Mouse (Mus musculus) forebrain, postnatal 0 days (tissue): ENCODE measurements around the gene Efcab8. TPM values are rescaled to one million over a fixed set of nuclear protein-coding genes. Genes with fewer than 3 reads are reported as not detected.

Experiments
- ATAC-seq: fragments of 200-750 bp; cut with Nextera tagmentation; 2 replicates; pipeline ENCODE4 v1.8.0; 2017; ENCODE audit warnings: mild to moderate bottlenecking, moderate library complexity
- DNase-seq: peaks from one replicate; pipeline ENCODE4 v3.0.0-alpha.2; 2015
- H3K27ac ChIP-seq: fragments of 300-500 bp; sonication (generic); 2 replicates; pipeline ENCODE4 v1.5.1; 2014; ENCODE audit warnings: low read depth, mild to moderate bottlenecking, antibody characterized with exemption, low read length, moderate library complexity, mixed read lengths
- H3K27me3 ChIP-seq: fragments of 300-500 bp; sonication (generic); 2 replicates; pipeline ENCODE4 v1.6.1; 2014; ENCODE audit warnings: mild to moderate bottlenecking, low read length, mixed read lengths; ENCODE audit not compliant: insufficient read depth
- H3K36me3 ChIP-seq: fragments of 300-500 bp; sonication (generic); 2 replicates; pipeline ENCODE4 v1.6.1; 2014; ENCODE audit warnings: mild to moderate bottlenecking, moderate library complexity; ENCODE audit not compliant: insufficient read depth
- H3K4me1 ChIP-seq: fragments of 300-500 bp; sonication (generic); 2 replicates; pipeline ENCODE4 v1.6.1; 2014; ENCODE audit warnings: antibody characterized with exemption; ENCODE audit not compliant: insufficient read depth
- H3K4me2 ChIP-seq: fragments of 300-500 bp; sonication (generic); 2 replicates; pipeline ENCODE4 v1.6.1; 2014; ENCODE audit warnings: low read depth, mild to moderate bottlenecking, moderate library complexity
- H3K4me3 ChIP-seq: fragments of 300-500 bp; sonication (generic); 2 replicates; pipeline ENCODE4 v1.5.1; 2014; ENCODE audit warnings: low read depth, low read length, mixed read lengths
- H3K9ac ChIP-seq: fragments of 300-500 bp; sonication (generic); 2 replicates; pipeline ENCODE4 v1.6.1; 2014; ENCODE audit warnings: mild to moderate bottlenecking
- H3K9me3 ChIP-seq: fragments of 300-500 bp; sonication (generic); 2 replicates; pipeline ENCODE4 v1.6.1; 2016; ENCODE audit warnings: low read length
- CTCF ChIP-seq: sonication (generic); IDR thresholded peaks from 2 replicates; pipeline ENCODE4 v1.5.1; 2016; ENCODE audit warnings: antibody characterized with exemption, control low read depth, low read depth
- WGBS: fragments of 180-500 bp; shearing (Covaris S2); extraction: QIAGEN DNeasy Blood & Tissue Kit; methylation state at CpG from one replicate; pipeline ENCODE4 v1.1.7; 2014; 5-methylcytosine and 5-hydroxymethylcytosine counted together
- polyA plus RNA-seq: library from polyadenylated mRNA; unstranded; fragments of >200 nt; fragmentation: Nextera tagmentation; extraction: Ambion mirVana; gene quantifications from 2 replicates; pipeline ENCODE4 v1.2.1, GENCODE M21; 2015
- total RNA-seq: library from RNA; depleted of rRNA; stranded (reverse); fragments of >200 nt; gene quantifications from 2 replicates; pipeline ENCODE4 v1.2.3, GENCODE M21; 2014

Gene Efcab8
- total and polyA plus RNA-seq, 2 experiments from 2014 or later, result 0.05 TPM; not detected in 1

DNA sequence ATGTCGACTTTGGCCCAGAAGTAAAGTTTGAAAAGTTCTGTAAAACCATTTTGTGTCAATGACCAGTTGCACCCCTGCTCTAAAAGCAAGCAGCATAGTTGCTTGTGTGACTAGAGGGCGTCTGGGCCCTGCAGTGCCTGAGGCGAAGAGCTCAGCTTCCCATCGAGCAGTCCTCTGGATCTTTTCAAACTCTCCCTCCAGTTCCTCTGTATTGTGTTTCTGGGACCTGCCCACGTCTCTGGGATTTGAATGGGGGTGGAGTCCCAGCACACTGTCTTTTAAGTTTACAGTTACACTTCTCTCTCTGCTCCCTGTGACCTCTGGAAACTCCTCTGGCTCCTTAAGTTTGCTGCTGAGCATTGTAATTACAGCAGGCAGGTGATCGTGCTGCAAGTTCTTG lies 12.2 kb upstream of the Efcab8 start:
- H3K4me2 ChIP-seq, result no peak overlapping the region
- TF ChIP-seq CTCF, result no peak
- no peaks in the 10 kb centered on the region for H3K9me3 ChIP-seq
- H3K27me3 ChIP-seq, result no peaks in the 10 kb centered on the region
- 48% methylated on average over 6 of the region's 6 CpGs for WGBS
- H3K9ac ChIP-seq, result no peak overlapping the region
- H3K4me3 ChIP-seq, result no peak overlapping the region
- no peak for DNase-seq
- H3K4me1 ChIP-seq, result no peaks in the 10 kb centered on the region
- H3K27ac ChIP-seq, result no peak overlapping the region
- no peak for ATAC-seq
- peaks cover 49% of the 10 kb centered on the region for H3K36me3 ChIP-seq

DNA sequence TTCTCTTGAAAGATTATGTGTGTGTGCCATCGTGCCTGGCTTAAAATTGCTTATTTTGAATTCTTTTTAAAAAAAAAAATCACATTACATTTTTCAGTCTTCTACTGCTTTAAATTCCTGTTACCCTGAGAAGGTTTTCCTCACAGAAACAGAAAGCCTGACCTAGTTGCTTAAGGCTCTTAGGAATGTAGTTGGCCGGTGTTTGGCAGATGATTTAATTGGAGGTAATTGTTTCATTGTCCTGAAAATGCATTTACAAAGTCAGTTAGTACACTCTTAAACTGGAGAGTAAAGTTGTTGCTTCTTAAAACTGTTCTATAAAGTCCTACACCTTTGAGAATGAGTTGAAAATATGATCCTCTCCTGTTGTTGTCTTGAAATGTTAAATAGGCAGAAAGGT lies 10.8 kb upstream of the Efcab8 start:
- Histone ChIP-seq H3K9me3 (no peaks in the 10 kb centered on the region), H3K27me3 (no peaks in the 10 kb centered on the region), H3K4me1 (no peaks in the 10 kb centered on the region), H3K27ac (no peak overlapping the region), H3K9ac (no peak overlapping the region), H3K36me3 (peaks cover 50% of the 10 kb centered on the region), H3K4me3 (no peak overlapping the region), H3K4me2 (no peak overlapping the region)
- 76% methylated on average over 2 of the region's 2 CpGs for WGBS
- TF ChIP-seq CTCF, result no peak
- no peak for DNase-seq
- no peak for ATAC-seq

DNA sequence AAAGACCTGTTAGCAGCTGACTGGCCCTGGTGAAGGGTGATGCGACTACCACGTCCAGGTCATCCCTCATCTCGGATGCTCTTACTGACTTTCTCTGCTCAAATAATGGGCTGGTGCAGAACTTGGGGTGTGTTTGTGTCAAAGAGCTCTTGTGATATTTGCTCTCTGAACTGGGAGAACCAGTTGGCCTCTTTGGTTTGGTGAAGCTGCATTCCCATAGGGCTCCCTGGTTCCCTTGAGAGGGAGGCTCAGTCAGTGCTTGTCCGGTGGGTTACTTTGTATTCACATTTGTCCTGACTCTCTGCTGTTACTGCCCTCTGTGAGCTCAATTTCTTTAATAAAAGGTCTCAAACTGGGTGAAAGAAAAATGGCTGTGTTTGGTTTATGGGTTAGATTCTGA lies 6.8 kb upstream of the Efcab8 start:
- no peak overlapping the region for H3K27ac ChIP-seq
- no peak overlapping the region for H3K9ac ChIP-seq
- peaks cover 26% of the 10 kb centered on the region; the same call in 1 of the 2 replicates for H3K36me3 ChIP-seq
- ATAC-seq (no peak), DNase-seq (no peak)
- no peak for TF ChIP-seq CTCF
- 95% methylated on average over 4 of the region's 4 CpGs for WGBS
- H3K4me1 ChIP-seq, result no peaks in the 10 kb centered on the region
- H3K9me3 ChIP-seq, result no peaks in the 10 kb centered on the region
- no peak overlapping the region for H3K4me2 ChIP-seq
- H3K4me3 ChIP-seq, result no peak overlapping the region
- H3K27me3 ChIP-seq, result no peaks in the 10 kb centered on the region

DNA sequence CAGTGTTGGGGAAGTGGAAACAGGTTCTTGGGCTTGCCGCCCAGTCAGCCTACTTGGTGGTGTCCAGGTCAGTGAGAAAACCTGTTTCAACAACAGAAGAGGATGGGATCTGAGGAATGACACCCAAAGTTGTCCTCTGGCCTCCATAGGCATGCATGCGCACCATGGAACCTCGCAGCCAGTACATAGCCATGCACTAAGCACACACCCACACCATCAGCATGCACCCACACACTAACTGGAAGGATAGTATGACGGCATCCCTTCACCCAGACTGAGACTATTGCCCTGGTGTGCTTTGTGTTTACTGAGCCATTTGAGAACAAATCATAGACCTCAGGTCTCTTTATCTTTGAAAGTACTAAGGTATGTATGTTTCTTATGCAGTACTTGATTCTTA lies 4.3 kb upstream of the Efcab8 start:
- H3K27ac ChIP-seq, result no peak overlapping the region
- H3K27me3 ChIP-seq, result no peaks in the 10 kb centered on the region
- H3K36me3 ChIP-seq, result peaks cover 18% of the 10 kb centered on the region; the same call in 1 of the 2 replicates
- H3K4me3 ChIP-seq, result no peak overlapping the region
- H3K4me2 ChIP-seq, result no peak overlapping the region
- TF ChIP-seq CTCF, result no peak
- H3K4me1 ChIP-seq, result no peaks in the 10 kb centered on the region
- no peaks in the 10 kb centered on the region for H3K9me3 ChIP-seq
- ATAC-seq (no peak), DNase-seq (no peak)
- no peak overlapping the region for H3K9ac ChIP-seq
- 94% methylated on average over 4 of the region's 4 CpGs for WGBS

DNA sequence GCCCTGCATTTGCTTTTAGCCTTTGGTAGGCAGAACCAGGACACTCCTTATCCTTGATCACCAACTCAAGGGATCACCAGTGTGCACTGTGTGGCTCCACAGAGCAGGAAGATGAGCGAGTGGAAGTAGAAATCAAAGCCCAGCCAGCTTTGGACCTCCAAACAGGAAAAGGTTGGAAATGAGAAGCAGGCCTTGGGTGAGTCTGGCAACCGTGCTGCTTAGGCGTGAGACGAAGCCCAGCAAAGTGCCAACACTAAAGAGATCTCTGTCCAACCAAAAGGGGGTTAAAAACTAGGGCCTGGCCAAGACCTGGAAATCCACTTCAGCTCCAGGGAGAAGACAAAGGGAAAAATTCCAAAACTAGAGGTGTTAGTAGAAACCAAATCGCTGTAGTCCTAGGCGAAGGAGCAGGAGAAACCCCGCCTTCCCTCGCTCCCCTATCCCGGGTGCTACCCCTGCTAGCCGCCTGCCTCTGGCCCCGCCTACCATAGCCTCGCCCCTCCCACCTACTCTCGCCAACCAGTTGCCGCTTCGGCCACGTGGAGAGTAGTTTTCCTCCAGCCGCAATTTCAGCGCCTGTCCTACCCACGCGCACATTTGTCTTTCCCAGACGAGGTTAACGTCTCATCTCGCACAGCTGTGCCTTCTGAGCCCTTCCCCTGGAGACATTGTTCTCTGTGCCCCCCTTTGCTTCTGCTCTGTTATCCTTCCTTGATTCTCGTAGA lies 931 bp upstream of the Efcab8 start:
- WGBS, result 15% methylated on average over 24 of the region's 24 CpGs

DNA sequence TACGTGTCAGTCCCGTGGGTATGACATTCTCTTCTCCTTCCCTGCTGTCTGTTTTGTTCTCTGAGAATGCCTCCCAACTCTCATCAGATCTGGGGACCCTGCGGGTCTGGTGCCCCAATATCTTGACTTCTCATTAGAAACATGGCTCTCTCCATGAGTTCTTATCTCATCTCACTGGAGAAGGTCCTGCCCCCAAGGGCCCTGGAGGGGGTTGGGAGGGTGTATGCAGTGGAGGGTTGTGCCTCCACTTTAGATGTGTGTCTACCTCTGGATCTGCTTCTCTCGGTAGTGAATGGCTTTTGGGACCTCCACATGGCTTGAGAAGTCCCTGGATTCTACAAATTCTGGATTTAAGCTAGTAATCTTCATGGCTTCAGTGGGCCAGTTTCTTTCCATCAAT lies 1.4 kb downstream of the Efcab8 start:
- H3K9ac ChIP-seq, result no peak overlapping the region
- H3K27me3 ChIP-seq, result no peaks in the 10 kb centered on the region
- 91% methylated on average over 4 of the region's 4 CpGs for WGBS
- DNase-seq, result no peak
- no peak overlapping the region for H3K4me3 ChIP-seq
- TF ChIP-seq CTCF, result no peak
- ATAC-seq, result no peak
- no peaks in the 10 kb centered on the region for H3K36me3 ChIP-seq
- no peaks in the 10 kb centered on the region for H3K4me1 ChIP-seq
- no peak overlapping the region for H3K27ac ChIP-seq
- H3K4me2 ChIP-seq, result no peak overlapping the region
- H3K9me3 ChIP-seq, result no peaks in the 10 kb centered on the region

More for the DNA sequence above, 931 bp upstream of the Efcab8 start:
- peak; percentile 46 for DNase-seq
- Histone ChIP-seq H3K9ac (peak overlapping the region; percentile 31; the same call in 1 of the 2 replicates), H3K4me1 (no peaks in the 10 kb centered on the region), H3K27ac (no peak overlapping the region), H3K4me3 (peak overlapping the region; percentile 27), H3K9me3 (no peaks in the 10 kb centered on the region), H3K36me3 (peaks cover 4% of the 10 kb centered on the region; the same call in 1 of the 2 replicates), H3K4me2 (peak overlapping the region; percentile 48), H3K27me3 (no peaks in the 10 kb centered on the region)
- TF ChIP-seq CTCF, result no peak
- peak; percentile 79 for ATAC-seq

DNA sequence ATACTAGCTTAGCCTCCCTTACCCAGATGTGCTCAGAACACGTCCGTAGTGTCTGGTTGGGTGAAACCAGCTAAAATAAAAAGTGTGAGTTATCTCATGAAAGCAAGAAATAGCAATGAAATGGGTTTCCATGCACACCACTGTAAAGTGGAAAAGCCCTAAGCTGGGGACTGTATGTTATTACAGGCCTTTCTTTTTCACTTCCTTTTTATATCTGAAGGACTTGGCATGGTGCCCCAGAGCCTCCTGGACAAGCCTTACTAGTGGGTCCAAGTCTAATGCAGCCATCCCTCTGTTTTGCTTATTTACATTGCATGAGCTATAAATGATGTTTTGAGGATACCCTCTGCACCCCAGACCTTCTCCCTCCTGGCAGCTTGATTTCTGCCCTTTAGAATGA lies 4.9 kb downstream of the Efcab8 start:
- no peaks in the 10 kb centered on the region for H3K27me3 ChIP-seq
- H3K9me3 ChIP-seq, result no peaks in the 10 kb centered on the region
- H3K4me1 ChIP-seq, result no peaks in the 10 kb centered on the region
- H3K36me3 ChIP-seq, result no peaks in the 10 kb centered on the region
- 86% methylated on average over 2 of the region's 2 CpGs for WGBS
- no peak for ATAC-seq
- TF ChIP-seq CTCF, result no peak
- no peak overlapping the region for H3K9ac ChIP-seq
- H3K4me2 ChIP-seq, result no peak overlapping the region
- H3K27ac ChIP-seq, result no peak overlapping the region
- H3K4me3 ChIP-seq, result no peak overlapping the region
- no peak for DNase-seq
